Mouse (Mus musculus): ENCODE results near the gene Ddx49. TPM values are rescaled to one million over a fixed set of nuclear protein-coding genes. Genes with fewer than 3 reads are reported as not detected.

Gene Ddx49
- polyA plus RNA-seq, 1 experiment from 2014 or later = 44.8 TPM

DNA sequence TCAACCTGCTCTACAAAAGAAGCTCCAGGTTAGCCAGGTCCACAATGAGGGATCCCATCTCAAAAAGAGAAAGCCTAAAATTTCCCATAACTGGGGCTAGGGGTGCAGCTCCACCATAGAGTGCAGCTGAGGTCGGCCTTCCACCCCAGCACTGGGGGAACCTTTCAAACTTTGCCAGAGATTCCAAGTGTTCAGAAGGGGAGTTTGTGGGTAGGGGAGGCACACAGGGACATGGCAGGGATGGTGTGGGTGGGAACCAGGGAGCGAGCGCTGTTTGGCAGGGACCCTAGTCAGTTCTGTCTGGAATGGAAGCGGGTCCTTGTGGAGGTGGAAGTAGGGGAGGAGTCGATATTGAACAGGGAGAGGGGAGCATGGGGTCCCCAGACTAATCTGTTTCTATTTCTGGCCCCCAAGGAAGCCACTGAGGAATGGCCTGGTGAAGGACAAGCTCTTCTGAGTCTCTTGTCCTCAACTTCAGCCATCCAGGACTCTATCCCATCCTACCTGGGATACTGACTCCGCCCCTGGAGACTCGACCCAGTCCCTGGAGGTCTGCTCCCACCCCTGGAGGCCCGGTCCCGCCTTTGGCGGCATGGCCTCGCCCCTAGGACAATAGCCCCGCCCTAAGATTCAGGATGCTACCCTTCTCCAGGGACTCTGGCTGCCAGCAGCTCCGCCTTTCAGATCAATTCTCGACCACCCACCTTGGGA is 27.0 kb upstream of the Ddx49 start, which contains the start of gene Gdf1:
TSS of gene Gdf1 (plus strand) at position 694 of the 711 bp plus-strand sequence.
- Histone ChIP-seq H3K9me3 (ENCODE audit: control insufficient read depth, low read length) (no peaks in the 10 kb centered on the region), H3K4me2 (ENCODE audit: low read length) (0 out of 2 replicates have a peak within 1 kb of the TSS, but pooled peaks have one; percentile 21), H3K36me3 (ENCODE audit: control insufficient read depth, insufficient read depth, low read length) (peaks cover 80% of the 10 kb centered on the region), H3K27ac (replicated peaks; ENCODE audit: low read depth, low read length) (peak within 1 kb of the TSS; percentile 26; the same call in 1 of the 2 replicates), H3K27me3 (ENCODE audit: control insufficient read depth, insufficient read depth, low read length) (no peaks in the 10 kb centered on the region), H3K9ac (replicated peaks; ENCODE audit: low read length) (no peak within 1 kb of the TSS; the same call in 1 of the 2 replicates), H3K4me3 (replicated peaks; ENCODE audit: low read depth, low read length) (no peak within 1 kb of the TSS), H3K4me1 (ENCODE audit: control insufficient read depth, insufficient read depth, low read length) (peaks cover 15% of the 10 kb centered on the region; the same call in 1 of the 2 replicates)
- DNase-seq = no peak
- ATAC-seq (ENCODE audit: low FRiP score, low TSS enrichment) = no peak
- WGBS = 26% methylated on average over 14 of the region's 14 CpGs

DNA sequence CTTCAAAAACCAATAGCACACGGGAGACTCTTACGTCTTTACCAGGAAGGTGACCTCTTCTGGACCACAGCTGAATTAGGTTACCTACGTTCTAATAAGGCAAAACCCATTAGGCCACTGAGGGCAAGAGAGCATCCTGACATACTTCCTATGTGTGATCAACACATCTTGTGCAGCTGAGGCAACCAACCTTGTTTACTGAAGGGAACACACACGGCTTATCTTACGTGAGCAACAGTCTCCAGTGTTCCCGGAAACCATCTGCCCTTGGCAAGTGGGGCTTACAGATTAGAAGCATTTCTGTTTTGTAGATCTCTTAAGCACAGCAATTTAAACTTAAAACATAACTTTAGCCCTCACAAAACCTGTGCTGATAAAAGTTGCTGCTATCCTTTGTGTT is 25.2 kb upstream of the Ddx49 start:
- Histone ChIP-seq H3K4me1 (ENCODE audit: control insufficient read depth, insufficient read depth, low read length) (peaks cover 15% of the 10 kb centered on the region; the same call in 1 of the 2 replicates), H3K4me2 (ENCODE audit: low read length) (no peak overlapping the region), H3K36me3 (ENCODE audit: control insufficient read depth, insufficient read depth, low read length) (peaks cover 80% of the 10 kb centered on the region), H3K27me3 (ENCODE audit: control insufficient read depth, insufficient read depth, low read length) (no peaks in the 10 kb centered on the region), H3K4me3 (replicated peaks; ENCODE audit: low read depth, low read length) (no peak overlapping the region), H3K9me3 (ENCODE audit: control insufficient read depth, low read length) (no peaks in the 10 kb centered on the region), H3K9ac (replicated peaks; ENCODE audit: low read length) (no peak overlapping the region), H3K27ac (replicated peaks; ENCODE audit: low read depth, low read length) (no peak overlapping the region)
- WGBS = 93% methylated on average over 6 of the region's 6 CpGs
- DNase-seq (no peak), ATAC-seq (ENCODE audit: low FRiP score, low TSS enrichment) (no peak)

DNA sequence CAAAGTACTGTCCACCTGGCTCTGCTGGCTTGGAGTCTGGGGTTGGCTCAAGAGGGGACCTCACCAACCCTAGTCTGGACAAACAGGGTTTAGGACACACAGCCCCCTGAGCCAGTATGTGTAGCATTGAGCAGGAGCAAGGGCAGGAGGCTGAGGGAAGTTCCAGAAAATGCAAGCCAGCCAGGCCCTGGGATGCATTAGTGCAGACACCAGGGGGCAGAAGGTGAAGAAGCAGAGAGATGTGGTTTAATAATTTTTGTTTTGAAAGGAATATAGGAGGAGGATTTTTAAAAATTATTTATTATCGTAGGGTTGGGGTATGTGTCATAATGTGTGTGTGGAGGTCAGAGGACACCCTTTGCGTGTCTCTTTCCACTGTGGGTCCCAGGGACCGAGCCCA is 21.4 kb upstream of the Ddx49 start:
- Histone ChIP-seq H3K9ac (replicated peaks; ENCODE audit: low read length) (no peak overlapping the region), H3K4me1 (ENCODE audit: control insufficient read depth, insufficient read depth, low read length) (no peaks in the 10 kb centered on the region), H3K4me3 (replicated peaks; ENCODE audit: low read depth, low read length) (no peak overlapping the region), H3K4me2 (ENCODE audit: low read length) (no peak overlapping the region), H3K27me3 (ENCODE audit: control insufficient read depth, insufficient read depth, low read length) (no peaks in the 10 kb centered on the region), H3K9me3 (ENCODE audit: control insufficient read depth, low read length) (no peaks in the 10 kb centered on the region), H3K36me3 (ENCODE audit: control insufficient read depth, insufficient read depth, low read length) (peaks cover 80% of the 10 kb centered on the region), H3K27ac (replicated peaks; ENCODE audit: low read depth, low read length) (no peak overlapping the region)
- no peak for DNase-seq
- 93% methylated on average over 3 of the region's 3 CpGs for WGBS
- ATAC-seq (ENCODE audit: low FRiP score, low TSS enrichment) = no peak

DNA sequence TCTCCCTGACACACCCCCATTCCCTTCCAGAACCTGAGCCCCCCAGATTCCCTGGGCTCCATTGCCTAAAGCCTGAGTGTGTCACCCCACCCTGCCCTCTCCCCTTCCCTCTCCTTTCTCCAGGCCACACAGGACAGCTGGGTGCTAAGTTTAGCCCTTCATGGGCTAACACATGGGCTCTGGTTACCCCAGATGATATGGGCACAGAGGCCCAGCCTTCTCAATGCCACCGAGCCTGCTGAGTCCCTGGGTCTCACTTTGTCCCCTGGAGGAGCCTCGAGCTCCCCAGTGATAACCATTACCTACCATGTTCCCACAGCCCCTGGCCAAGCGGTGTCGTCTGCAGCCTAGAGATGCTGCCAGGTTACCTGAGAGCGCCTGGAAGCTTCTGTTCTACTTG is 15.6 kb upstream of the Ddx49 start:
- Histone ChIP-seq H3K4me2 (ENCODE audit: low read length) (peak overlapping the region; percentile 88), H3K4me1 (ENCODE audit: control insufficient read depth, insufficient read depth, low read length) (peaks cover 29% of the 10 kb centered on the region), H3K9ac (replicated peaks; ENCODE audit: low read length) (no peak overlapping the region; the same call in 1 of the 2 replicates), H3K4me3 (replicated peaks; ENCODE audit: low read depth, low read length) (0 out of 2 replicates have a peak overlapping the region, but pooled peaks have one; percentile 63), H3K36me3 (ENCODE audit: control insufficient read depth, insufficient read depth, low read length) (peaks cover 46% of the 10 kb centered on the region), H3K27me3 (ENCODE audit: control insufficient read depth, insufficient read depth, low read length) (no peaks in the 10 kb centered on the region), H3K27ac (replicated peaks; ENCODE audit: low read depth, low read length) (peak overlapping the region; percentile 95), H3K9me3 (ENCODE audit: control insufficient read depth, low read length) (no peaks in the 10 kb centered on the region)
- ATAC-seq (ENCODE audit: low FRiP score, low TSS enrichment) = no peak
- DNase-seq = no peak
- WGBS = 82% methylated on average over 5 of the region's 5 CpGs

DNA sequence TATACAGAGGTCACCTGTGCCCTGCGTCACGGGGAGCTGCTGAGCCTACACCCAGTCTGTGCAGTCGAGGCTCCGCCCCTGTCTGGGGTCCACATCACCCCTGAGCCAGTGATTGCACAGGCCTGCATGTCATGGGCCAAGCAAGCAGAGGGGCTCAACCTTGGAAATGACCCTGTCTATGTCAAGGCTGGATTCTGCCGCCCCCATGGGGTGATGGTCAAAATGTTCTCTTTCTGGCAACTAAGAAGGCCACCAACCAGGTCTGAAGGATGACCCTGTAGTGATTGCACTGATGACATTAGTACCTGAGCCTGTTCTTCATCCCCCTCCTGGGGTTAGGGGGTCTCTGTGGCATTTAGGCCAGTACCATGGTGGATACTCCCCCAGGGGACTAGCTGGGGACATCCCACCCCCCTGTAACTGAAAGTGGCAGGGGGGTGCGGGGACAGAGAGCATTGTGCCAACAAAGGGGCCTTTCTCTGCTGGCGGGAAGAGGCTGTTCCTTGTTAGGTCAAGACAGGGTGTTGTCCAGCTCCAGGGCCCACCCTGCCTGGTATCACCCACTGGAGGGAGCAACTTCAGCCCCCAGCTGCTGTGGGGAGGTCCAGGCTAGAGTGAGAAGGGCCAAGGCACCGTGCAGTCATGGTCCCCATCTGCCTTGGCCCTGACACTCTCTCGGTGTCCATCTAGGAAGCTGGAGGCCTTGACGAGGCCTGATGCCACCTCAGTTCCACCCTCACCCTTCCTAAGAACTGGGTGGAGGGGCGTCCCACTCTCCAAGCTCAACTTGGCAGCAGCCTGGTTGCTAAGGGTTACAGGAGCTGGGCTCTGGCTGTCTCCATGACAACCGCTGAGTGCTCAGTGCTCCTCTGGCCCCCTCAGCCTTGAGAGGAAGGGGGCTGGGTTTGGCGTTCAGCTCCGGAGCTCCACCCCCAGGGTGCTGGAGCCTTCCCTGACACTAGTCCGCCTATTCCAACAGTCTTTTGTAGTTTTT is 14.5 kb upstream of the Ddx49 start:
- peaks cover 46% of the 10 kb centered on the region for H3K36me3 ChIP-seq (ENCODE audit: control insufficient read depth, insufficient read depth, low read length)
- peak overlapping the region; percentile 80 for H3K9ac ChIP-seq (replicated peaks; ENCODE audit: low read length)
- peak overlapping the region; percentile 88 for H3K4me2 ChIP-seq (ENCODE audit: low read length)
- H3K4me3 ChIP-seq (replicated peaks; ENCODE audit: low read depth, low read length) = peak overlapping the region; percentile 63
- H3K9me3 ChIP-seq (ENCODE audit: control insufficient read depth, low read length) = no peaks in the 10 kb centered on the region
- peak; percentile 89 for ATAC-seq (ENCODE audit: low FRiP score, low TSS enrichment)
- H3K4me1 ChIP-seq (ENCODE audit: control insufficient read depth, insufficient read depth, low read length) = peaks cover 29% of the 10 kb centered on the region
- H3K27ac ChIP-seq (replicated peaks; ENCODE audit: low read depth, low read length) = peak overlapping the region; percentile 95
- peak; percentile 96 for DNase-seq
- 4% methylated on average over 15 of the region's 15 CpGs for WGBS
- H3K27me3 ChIP-seq (ENCODE audit: control insufficient read depth, insufficient read depth, low read length) = no peaks in the 10 kb centered on the region

DNA sequence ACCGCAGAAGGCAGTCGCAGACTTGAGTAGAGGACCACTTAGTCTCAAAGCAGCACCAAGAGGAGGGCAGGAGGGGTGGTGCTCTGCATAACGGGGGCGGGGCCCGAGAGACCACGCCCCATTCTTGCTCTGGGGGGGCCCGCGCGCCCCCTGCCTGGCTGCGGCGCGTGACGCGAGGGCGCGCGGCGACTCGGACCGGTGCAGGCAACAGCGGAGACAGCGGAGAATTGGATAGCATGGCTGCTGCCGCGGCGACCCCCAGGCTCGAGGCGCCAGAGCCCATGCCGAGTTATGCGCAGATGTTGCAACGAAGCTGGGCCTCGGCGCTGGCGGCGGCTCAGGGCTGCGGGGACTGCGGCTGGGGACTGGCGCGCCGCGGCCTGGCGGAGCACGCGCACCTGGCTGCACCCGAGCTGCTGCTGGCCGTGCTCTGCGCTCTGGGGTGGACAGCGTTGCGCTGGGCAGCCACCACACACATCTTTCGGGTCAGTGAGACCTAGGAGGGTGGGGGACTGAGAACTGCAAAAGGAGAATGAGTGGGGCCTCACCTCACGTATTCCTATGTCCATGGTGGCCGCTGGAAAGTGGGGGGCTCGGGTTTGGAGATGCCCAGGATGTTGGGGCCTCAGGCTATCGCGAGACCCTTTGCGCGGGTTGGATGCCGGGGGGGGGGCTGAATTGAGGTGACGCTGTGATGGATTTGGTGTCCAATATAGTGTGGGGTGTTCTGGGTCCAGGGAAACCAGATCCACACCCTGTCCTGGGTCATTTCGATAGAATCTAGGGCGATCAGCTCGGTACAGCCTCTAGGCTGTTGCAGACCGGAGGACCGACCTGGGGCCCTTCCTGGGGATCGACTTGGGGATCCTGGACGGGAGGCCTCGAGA is 13.6 kb upstream of the Ddx49 start, which contains the start of gene Cers1:
TSS of gene Cers1 (plus strand) at position 152 of the 887 bp plus-strand sequence.
- no peaks in the 10 kb centered on the region for H3K27me3 ChIP-seq (ENCODE audit: control insufficient read depth, insufficient read depth, low read length)
- peak; percentile 90 for DNase-seq
- WGBS = 1% methylated on average over 66 of the region's 66 CpGs
- H3K9ac ChIP-seq (replicated peaks; ENCODE audit: low read length) = peak within 1 kb of the TSS; percentile 80
- peaks cover 29% of the 10 kb centered on the region for H3K4me1 ChIP-seq (ENCODE audit: control insufficient read depth, insufficient read depth, low read length)
- H3K9me3 ChIP-seq (ENCODE audit: control insufficient read depth, low read length) = no peaks in the 10 kb centered on the region
- H3K36me3 ChIP-seq (ENCODE audit: control insufficient read depth, insufficient read depth, low read length) = peaks cover 46% of the 10 kb centered on the region
- peak within 1 kb of the TSS; percentile 95 for H3K27ac ChIP-seq (replicated peaks; ENCODE audit: low read depth, low read length)
- peak; percentile 59 for ATAC-seq (ENCODE audit: low FRiP score, low TSS enrichment)
- H3K4me2 ChIP-seq (ENCODE audit: low read length) = peak within 1 kb of the TSS; percentile 88
- H3K4me3 ChIP-seq (replicated peaks; ENCODE audit: low read depth, low read length) = peak within 1 kb of the TSS; percentile 63

DNA sequence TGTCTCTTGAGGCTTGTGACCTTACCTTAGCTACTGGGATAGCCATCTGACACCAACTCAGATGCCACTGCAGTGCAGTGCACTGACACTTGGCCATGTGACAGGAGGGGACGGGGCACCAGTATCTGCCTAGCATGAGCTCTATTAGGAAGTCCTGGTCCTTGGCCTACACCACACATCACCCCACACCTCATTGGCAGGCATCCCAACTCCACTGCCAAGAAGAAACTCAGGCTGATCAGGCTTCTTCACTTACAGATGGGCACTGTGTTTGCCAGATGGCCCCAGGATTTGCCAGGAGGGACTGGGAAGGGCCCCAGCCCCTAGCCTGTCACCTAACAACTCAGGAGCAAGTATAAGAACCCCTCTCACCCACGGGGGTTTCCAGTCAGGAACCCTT is 11.1 kb upstream of the Ddx49 start:
- no peak overlapping the region for H3K4me2 ChIP-seq (ENCODE audit: low read length)
- no peak overlapping the region for H3K4me3 ChIP-seq (replicated peaks; ENCODE audit: low read depth, low read length)
- DNase-seq = no peak
- 76% methylated on average over 2 of the region's 2 CpGs for WGBS
- no peaks in the 10 kb centered on the region for H3K27me3 ChIP-seq (ENCODE audit: control insufficient read depth, insufficient read depth, low read length)
- no peaks in the 10 kb centered on the region for H3K9me3 ChIP-seq (ENCODE audit: control insufficient read depth, low read length)
- peaks cover 46% of the 10 kb centered on the region for H3K36me3 ChIP-seq (ENCODE audit: control insufficient read depth, insufficient read depth, low read length)
- ATAC-seq (ENCODE audit: low FRiP score, low TSS enrichment) = no peak
- H3K4me1 ChIP-seq (ENCODE audit: control insufficient read depth, insufficient read depth, low read length) = peaks cover 29% of the 10 kb centered on the region
- no peak overlapping the region for H3K27ac ChIP-seq (replicated peaks; ENCODE audit: low read depth, low read length)
- H3K9ac ChIP-seq (replicated peaks; ENCODE audit: low read length) = no peak overlapping the region

DNA sequence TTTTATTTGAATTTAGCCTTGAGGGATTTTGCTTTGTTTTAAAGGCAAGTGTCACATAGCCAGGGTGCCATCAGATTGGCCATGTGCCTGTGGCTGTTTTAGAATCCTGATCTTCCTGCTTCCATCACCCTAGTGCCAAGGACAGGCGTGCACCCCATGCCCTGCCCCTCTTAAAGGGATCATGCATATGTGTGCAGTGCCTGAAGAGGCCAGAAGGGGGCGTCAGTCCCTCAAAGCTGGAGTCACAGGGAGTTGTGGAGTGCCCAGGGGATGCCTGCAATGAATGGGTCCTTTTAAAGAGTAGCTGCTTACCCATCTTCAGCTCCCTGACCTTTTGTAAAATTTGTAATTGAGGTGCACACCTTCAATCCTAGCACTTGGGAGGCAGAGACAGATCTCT is 7.0 kb upstream of the Ddx49 start:
- H3K27ac ChIP-seq (replicated peaks; ENCODE audit: low read depth, low read length) = no peak overlapping the region
- DNase-seq = no peak
- H3K27me3 ChIP-seq (ENCODE audit: control insufficient read depth, insufficient read depth, low read length) = no peaks in the 10 kb centered on the region
- WGBS = 38% methylated on average over 2 of the region's 2 CpGs
- H3K9me3 ChIP-seq (ENCODE audit: control insufficient read depth, low read length) = no peaks in the 10 kb centered on the region
- H3K4me1 ChIP-seq (ENCODE audit: control insufficient read depth, insufficient read depth, low read length) = no peaks in the 10 kb centered on the region
- H3K4me3 ChIP-seq (replicated peaks; ENCODE audit: low read depth, low read length) = no peak overlapping the region
- H3K36me3 ChIP-seq (ENCODE audit: control insufficient read depth, insufficient read depth, low read length) = peaks cover 78% of the 10 kb centered on the region
- ATAC-seq (ENCODE audit: low FRiP score, low TSS enrichment) = no peak
- no peak overlapping the region for H3K9ac ChIP-seq (replicated peaks; ENCODE audit: low read length)
- H3K4me2 ChIP-seq (ENCODE audit: low read length) = no peak overlapping the region

Data from midbrain, embryonic 14.5 days (tissue).